Mouse (Mus musculus) right cerebral cortex, postnatal 14 days (tissue): ENCODE results near the gene Hipk2.

Experiments
- DNase-seq: peaks from one replicate; pipeline ENCODE4 v3.0.0; 2022

Gene Hipk2

GRCm38 (mm10) chr6:38865805-38866204, 10.2 kb downstream of the Hipk2 start:
- DNase-seq, result no peak

DNA sequence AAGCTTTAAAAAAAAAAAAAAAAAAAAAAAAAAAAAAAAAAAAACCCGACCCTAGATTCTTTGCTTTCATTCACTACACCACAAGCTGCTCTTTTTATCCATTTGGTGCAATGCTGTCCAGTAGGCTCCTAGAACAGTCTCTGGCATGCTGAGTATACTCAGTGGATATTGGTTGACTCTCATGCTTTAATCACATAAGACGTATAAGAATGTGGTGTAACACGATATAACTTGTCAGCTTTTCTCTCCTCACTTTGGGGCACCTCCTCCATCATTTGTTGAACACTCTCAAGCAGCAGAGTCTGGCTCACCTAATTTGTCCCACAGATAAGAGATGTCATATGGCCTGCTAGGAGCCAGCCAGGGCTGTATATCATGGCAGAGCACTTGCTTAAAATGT, 12.4 kb downstream of the Hipk2 start:
- DNase-seq, result no peak

DNA sequence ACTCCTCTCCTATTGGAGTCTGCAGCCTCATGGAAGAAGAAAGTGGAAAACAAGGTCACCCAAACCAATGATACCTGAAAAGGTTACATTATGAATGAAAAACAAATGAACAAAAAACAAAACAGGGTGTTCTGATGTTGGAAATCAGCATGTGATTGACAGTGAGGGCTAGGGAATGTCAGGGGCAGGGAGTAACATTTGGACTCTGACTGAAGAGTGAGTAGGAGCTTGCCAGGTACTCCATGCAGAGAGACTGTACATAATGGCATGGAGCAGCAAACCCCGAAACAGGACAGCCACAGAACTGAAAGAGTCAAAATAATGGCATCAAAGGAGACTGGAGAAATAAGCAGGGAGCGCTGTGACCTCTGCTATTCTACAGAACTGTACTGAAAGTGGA, 15.7 kb downstream of the Hipk2 start:
- DNase-seq, result no peak

DNA sequence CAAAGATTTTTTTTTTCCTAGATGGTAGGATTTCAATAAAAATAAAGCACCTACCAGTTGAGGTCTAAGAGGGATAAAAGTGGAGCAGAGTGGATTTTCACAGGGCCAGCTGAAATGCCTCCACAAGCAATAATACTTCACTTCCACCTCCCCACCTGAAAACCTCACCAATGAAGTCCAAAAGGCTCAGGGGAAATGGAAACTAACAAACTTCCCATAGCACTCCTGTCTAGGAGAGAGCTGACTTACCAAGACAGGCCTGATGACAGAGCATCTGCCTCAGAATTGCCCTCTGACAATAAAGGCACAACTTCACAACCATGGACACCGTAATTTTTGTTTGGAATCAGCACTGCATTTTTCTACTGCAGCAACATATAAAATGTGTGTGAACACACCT, 16.1 kb downstream of the Hipk2 start:
- DNase-seq, result no peak

DNA sequence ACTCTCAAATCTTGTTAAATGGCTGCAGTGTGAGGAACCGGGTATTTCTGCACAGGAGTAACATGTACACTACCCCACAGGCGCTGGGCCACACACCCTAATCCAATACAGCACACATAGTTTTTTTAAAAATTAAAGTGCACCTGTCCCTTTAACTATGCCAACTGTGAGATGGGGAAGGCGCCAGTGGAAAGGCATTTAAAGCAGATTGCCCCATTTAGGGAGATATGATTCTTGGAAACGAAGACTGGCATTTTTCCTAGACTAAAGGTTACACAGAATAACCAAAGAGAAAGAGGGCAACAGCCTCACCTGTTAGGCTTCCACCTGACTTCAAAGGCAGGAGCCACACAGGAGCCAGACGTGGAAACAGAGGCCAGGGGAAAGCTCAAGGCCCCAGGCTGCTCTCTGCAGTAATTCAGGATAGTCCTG, 22.4 kb downstream of the Hipk2 start:
- no peak for DNase-seq

DNA sequence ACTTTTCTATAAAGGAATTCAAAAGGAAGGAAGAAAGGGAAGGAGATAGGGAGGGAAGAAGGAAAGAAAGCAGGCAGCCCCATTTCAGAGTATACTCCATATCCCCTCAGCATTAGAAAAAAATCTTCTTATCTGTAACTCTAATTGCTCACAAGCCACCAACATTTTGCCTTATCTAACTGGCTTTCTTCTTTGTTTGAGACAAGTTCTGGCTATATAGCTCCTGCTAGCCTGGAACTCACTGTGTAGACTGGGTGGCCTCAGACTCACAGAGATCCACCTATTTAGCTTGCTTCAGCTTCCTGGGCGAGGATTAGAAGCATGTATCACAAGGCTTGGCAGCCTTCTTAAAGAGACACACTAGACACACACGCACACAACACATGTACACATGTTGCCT, 24.2 kb downstream of the Hipk2 start:
- DNase-seq, result no peak

GRCm38 (mm10) chr6:38850715-38851259, 25.2 kb downstream of the Hipk2 start:
- DNase-seq, result no peak

DNA sequence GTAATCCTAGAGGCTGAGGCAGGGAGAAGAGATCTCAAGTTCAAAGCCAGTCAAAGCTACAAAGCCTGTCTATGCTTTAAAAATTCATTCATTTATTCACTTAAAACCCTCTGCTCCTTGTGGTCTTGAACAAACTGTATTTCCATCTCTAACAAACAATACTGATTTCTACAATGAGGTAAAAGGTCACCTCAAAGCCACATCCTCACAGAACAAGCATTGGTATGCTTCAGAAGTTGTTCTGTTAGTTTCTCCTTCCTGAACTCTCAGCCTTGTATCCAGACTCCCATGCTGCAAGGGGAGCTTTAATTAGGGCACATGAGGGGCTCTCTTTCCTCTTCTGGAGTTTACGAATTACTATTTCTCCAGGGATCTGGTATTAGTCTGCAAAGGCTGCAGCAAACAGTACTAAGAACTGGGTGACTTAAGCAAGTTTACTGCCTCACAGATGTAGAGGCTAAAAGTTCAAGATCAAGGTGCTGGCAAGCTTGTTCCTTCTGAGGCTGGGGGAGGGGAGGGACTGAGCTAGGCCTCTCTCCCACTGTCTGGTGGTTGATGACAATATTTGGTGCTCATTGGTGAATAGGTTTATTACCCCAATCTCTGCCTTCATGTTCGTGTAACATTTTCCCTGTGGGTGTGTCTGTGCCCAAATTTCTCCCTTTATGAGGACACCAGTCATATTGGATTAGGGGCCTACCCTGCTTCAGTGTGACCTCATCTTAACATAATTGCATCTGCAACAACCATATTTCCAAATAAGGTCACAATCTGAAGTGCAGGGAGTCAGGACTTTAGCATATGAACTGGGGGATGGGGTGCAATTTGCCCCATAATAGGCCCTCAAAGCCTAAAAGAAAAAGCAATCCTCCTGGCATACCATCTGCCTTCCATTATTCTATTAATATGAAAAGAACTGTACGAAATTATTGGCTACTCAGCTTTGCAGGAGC, 27.7 kb downstream of the Hipk2 start:
- no peak for DNase-seq

DNA sequence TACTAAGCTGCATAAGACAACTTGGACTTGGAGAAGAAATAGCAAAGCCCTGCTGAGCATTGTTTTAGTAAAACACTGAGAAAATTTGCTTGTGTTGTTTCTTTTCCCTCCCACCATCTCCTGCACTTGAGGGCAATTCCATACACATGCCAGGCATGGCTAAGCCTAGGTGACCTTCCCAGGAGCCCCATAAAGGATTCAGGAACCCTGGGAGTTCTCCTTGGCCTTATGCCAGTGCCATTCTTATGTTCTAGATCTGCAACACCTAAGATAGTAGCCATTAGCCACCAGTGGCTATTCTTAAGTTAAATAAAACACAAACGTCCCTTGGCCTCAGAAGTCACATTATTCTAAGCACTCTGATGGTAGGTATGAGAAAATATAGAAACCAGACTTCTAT, 28.5 kb downstream of the Hipk2 start:
- DNase-seq, result no peak

- no peak for DNase-seq
Observed at GRCm38 (mm10) chr6:38846330-38847195, 29.4 kb downstream of the Hipk2 start.

DNA sequence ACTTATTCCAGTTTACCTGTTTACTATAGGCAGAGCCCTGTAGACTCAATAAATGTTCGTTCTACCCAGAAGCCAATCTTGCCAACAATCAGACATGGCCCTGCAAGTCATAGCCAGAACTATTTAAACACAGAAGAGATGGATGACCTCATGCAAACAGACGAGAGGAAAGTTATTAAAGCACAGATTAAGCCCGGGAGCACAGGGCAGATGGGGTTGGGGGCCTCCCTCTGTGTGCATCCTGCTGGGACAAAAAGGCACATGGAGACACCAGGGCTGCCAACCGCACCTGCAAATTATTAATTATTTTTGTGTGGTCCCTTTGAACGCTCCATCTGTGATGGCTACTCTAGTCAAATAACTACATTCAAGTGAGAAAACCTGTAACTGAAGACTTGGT, 30.1 kb downstream of the Hipk2 start:
- DNase-seq, result no peak

DNA sequence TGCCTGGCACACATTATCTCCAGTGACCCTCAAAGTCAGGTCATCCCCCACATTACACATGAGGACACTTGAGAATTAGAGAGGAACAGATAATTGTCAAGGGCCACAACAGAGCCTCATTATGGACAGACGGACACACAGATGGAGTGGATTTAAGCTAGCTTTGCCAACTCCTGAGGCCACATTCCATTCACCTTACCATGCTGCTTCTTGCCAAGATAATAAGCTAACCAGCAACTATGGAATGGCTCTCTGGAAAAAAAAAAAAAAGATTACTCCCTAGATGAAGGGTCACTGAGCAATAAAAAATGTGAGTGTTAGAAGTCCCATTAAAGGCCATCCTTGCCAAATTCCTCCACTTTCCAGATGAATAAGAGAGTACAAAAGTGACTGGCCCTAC, 30.8 kb downstream of the Hipk2 start:
- no peak for DNase-seq

DNA sequence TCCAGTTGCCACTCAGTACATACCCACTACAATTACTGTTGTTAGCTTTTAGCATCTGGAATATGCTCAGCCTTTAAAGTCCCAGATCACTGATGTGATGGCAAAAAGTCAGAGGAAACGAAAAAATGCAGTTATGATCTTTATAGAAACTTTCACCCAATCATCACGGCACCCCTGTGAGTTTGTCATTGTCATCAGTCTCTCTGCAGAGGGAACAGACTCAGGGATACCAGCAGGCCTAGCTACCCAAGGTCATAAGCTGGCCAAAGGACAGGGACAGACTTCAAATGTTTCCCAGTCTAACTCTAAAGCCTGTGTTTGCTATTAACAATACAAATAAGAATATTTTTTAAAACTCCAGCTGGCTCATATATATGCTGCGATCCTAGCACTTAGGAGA, 34.4 kb downstream of the Hipk2 start:
- DNase-seq, result no peak

DNA sequence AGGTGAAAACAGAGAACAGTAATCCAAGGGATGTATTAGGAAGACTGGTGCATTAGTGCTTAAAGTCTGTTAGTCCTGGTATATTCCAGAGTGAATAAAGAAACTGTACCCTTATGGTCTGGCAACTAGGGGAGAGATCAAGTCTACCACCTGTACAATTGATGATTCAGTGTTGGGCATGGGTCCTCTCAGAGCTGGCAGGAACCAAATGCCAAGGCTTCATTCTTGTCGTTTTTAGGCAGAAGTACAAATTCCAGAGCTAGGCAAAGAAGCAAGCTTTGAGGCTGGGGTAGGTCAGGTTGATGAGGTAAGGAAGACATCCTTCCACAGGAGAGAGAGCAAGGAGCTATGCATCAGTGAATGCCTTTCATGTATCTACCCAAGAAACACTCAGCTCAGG, 35.2 kb downstream of the Hipk2 start:
- DNase-seq, result no peak

GRCm38 (mm10) chr6:38840380-38840779, 35.6 kb downstream of the Hipk2 start:
- peak; percentile 16 for DNase-seq

GRCm38 (mm10) chr6:38839891-38840290, 36.1 kb downstream of the Hipk2 start:
- no peak for DNase-seq

DNA sequence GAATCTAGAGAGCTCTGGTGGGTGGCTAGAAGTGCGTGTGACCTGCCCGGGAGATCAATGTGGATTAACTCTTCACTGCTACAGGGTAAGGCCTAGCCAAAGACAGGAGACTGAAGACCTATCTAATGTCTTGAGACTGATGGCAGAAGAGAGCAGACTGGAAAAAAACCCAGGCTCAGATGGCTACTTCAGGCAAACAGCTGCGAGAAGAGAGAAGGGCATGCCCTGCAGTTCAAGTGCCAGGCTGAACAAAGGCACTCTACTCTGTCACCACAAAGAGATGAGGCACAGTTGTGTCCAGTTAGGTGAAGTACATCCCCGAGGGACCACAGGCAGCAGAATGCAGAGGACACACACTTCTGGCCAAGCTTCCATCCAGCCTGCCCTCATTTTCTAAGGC, 37.9 kb downstream of the Hipk2 start:
- DNase-seq, result no peak

GRCm38 (mm10) chr6:38835217-38835616, 40.7 kb downstream of the Hipk2 start:
- no peak for DNase-seq

GRCm38 (mm10) chr6:38834727-38835126, 41.2 kb downstream of the Hipk2 start:
- DNase-seq, result no peak

DNA sequence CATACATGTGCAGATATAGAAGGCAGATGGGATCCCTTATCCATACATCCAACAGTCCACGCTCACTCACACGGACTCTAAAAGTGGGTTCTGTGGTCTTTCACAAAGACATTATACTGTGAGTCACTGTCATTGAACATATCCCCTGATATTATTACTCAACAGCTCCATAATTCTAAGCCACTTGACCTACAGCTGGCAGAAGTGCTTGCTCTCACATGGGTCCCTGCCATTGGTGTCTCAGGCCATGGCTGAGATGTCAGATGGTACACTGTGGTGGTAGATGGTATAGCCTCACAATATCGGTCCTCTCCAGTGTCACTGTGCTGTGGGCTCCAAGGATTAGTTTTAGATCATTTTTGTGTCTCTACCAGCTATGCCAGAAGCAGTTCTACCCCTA, 42.2 kb downstream of the Hipk2 start:
- no peak for DNase-seq

- DNase-seq, result no peak
Observed at GRCm38 (mm10) chr6:38829452-38829851, 46.5 kb downstream of the Hipk2 start.

- DNase-seq, result no peak
Observed at GRCm38 (mm10) chr6:38828211-38828610, 47.8 kb downstream of the Hipk2 start.

- no peak for DNase-seq
Observed at GRCm38 (mm10) chr6:38827435-38827834, 48.5 kb downstream of the Hipk2 start.

GRCm38 (mm10) chr6:38826857-38827256, 49.1 kb downstream of the Hipk2 start:
- DNase-seq, result no peak
